Mouse (Mus musculus) hindbrain, embryonic 11.5 days (tissue): Measurements from ENCODE around the gene Laptm5. TPM values are rescaled to one million over a fixed set of nuclear protein-coding genes. Genes with fewer than 3 reads are reported as not detected.

ENCODE experiments used
- ATAC-seq: fragments of 200-750 bp; cut with Nextera tagmentation; 2 replicates; pipeline ENCODE4 v1.8.0; 2017; ENCODE audit warnings: mild to moderate bottlenecking, moderate TSS enrichment, moderate library complexity; ENCODE audit not compliant: low FRiP score
- DNase-seq: peaks from one replicate; pipeline ENCODE4 v3.0.0-alpha.2; 2015; ENCODE audit warnings: low spot score
- H3K27ac ChIP-seq: fragments of 300-500 bp; sonication (generic); 2 replicates; pipeline ENCODE4 v1.5.1; 2014; ENCODE audit warnings: mild to moderate bottlenecking, low read depth, low read length
- H3K27me3 ChIP-seq: fragments of 300-500 bp; sonication (generic); 2 replicates; pipeline ENCODE4 v1.6.1; 2014; ENCODE audit warnings: mild to moderate bottlenecking, low read length, moderate library complexity, mixed read lengths; ENCODE audit not compliant: control insufficient read depth, insufficient read depth
- H3K36me3 ChIP-seq: fragments of 300-500 bp; sonication (generic); 2 replicates; pipeline ENCODE4 v1.6.1; 2014; ENCODE audit warnings: mild to moderate bottlenecking, low read length, moderate library complexity, mixed read lengths; ENCODE audit not compliant: control insufficient read depth, insufficient read depth
- H3K4me1 ChIP-seq: fragments of 300-500 bp; sonication (generic); replicated peaks from 2 replicates; pipeline ENCODE4 v1.6.1; 2014; ENCODE audit warnings: low read length, mixed read lengths; ENCODE audit not compliant: control insufficient read depth, insufficient read depth
- H3K4me2 ChIP-seq: fragments of 300-500 bp; sonication (generic); replicated peaks from 2 replicates; pipeline ENCODE4 v1.6.1; 2014; ENCODE audit warnings: mild to moderate bottlenecking, low read depth, low read length
- H3K4me3 ChIP-seq: fragments of 300-500 bp; sonication (generic); 2 replicates; pipeline ENCODE4 v1.5.1; 2014; ENCODE audit warnings: low read depth, low read length
- H3K9ac ChIP-seq: fragments of 300-500 bp; sonication (generic); 2 replicates; pipeline ENCODE4 v1.6.1; 2014; ENCODE audit warnings: low read depth, low read length
- H3K9me3 ChIP-seq: fragments of 300-500 bp; sonication (generic); 2 replicates; pipeline ENCODE4 v1.6.1; 2016; ENCODE audit warnings: low read length; ENCODE audit not compliant: control insufficient read depth
- WGBS: fragments of 180-500 bp; shearing (Covaris S2); extraction: QIAGEN DNeasy Blood & Tissue Kit; methylation state at CpG from one replicate; pipeline ENCODE4 v1.1.7; 2014; 5-methylcytosine and 5-hydroxymethylcytosine counted together
- polyA plus RNA-seq: library from polyadenylated mRNA; unstranded; fragments of >200 nt; fragmentation: Nextera tagmentation; extraction: Ambion mirVana; gene quantifications from 2 replicates; pipeline ENCODE4 v1.2.1, GENCODE M21; 2014

Gene Laptm5
- polyA plus RNA-seq, 1 experiment from 2014 or later, result 32.1 TPM

GRCm38 (mm10) chr4:130878273-130879047 lies 34.5 kb upstream of the Laptm5 start:
- DNase-seq, result peak; percentile 94
- WGBS, result 6% methylated on average over 21 of the region's 21 CpGs
- H3K9me3 ChIP-seq, result no peaks in the 10 kb centered on the region
- peaks cover 5% of the 10 kb centered on the region for H3K27me3 ChIP-seq
- no peak overlapping the region for H3K4me3 ChIP-seq
- no peaks in the 10 kb centered on the region for H3K36me3 ChIP-seq
- peaks cover 8% of the 10 kb centered on the region; the same call in 1 of the 2 replicates for H3K4me1 ChIP-seq
- H3K9ac ChIP-seq, result peak overlapping the region; percentile 42; the same call in 1 of the 2 replicates
- peak; percentile 82 for ATAC-seq
- H3K27ac ChIP-seq, result no peak overlapping the region
- peak overlapping the region; percentile 23; the same call in 1 of the 2 replicates for H3K4me2 ChIP-seq

GRCm38 (mm10) chr4:130879048-130879384 lies 33.9 kb upstream of the Laptm5 start:
- Histone ChIP-seq H3K9me3 (no peaks in the 10 kb centered on the region), H3K4me2 (no peak overlapping the region), H3K9ac (no peak overlapping the region; the same call in 1 of the 2 replicates), H3K36me3 (no peaks in the 10 kb centered on the region), H3K4me3 (no peak overlapping the region), H3K27me3 (peaks cover 2% of the 10 kb centered on the region; the same call in 1 of the 2 replicates), H3K4me1 (peaks cover 8% of the 10 kb centered on the region; the same call in 1 of the 2 replicates), H3K27ac (no peak overlapping the region)
- WGBS, result 40% methylated on average over 1 of the region's 1 CpGs
- no peak for DNase-seq
- peak; percentile 39; the same call in 1 of the 2 replicates for ATAC-seq

GRCm38 (mm10) chr4:130881336-130881735 lies 31.6 kb upstream of the Laptm5 start:
- DNase-seq (no peak), ATAC-seq (no peak)
- 65% methylated on average over 5 of the region's 5 CpGs for WGBS
- no peaks in the 10 kb centered on the region for H3K9me3 ChIP-seq
- H3K27me3 ChIP-seq, result peaks cover 2% of the 10 kb centered on the region; the same call in 1 of the 2 replicates
- no peak overlapping the region for H3K9ac ChIP-seq
- H3K4me2 ChIP-seq, result no peak overlapping the region
- H3K27ac ChIP-seq, result no peak overlapping the region
- H3K4me1 ChIP-seq, result 0 out of 2 replicates have a peak, but pooled peaks cover 3% of the 10 kb centered on the region
- no peak overlapping the region for H3K4me3 ChIP-seq
- no peaks in the 10 kb centered on the region for H3K36me3 ChIP-seq

- H3K36me3 ChIP-seq, result no peaks in the 10 kb centered on the region
- no peak overlapping the region for H3K4me2 ChIP-seq
- H3K4me3 ChIP-seq, result no peak overlapping the region
- H3K9me3 ChIP-seq, result no peaks in the 10 kb centered on the region
- H3K4me1 ChIP-seq, result 0 out of 2 replicates have a peak, but pooled peaks cover 5% of the 10 kb centered on the region
- WGBS, result 74% methylated on average over 15 of the region's 15 CpGs
- H3K27me3 ChIP-seq, result peaks cover 2% of the 10 kb centered on the region; the same call in 1 of the 2 replicates
- no peak overlapping the region for H3K27ac ChIP-seq
- DNase-seq, result no peak
- H3K9ac ChIP-seq, result no peak overlapping the region
- no peak for ATAC-seq
Observed at GRCm38 (mm10) chr4:130882762-130883161, 30.2 kb upstream of the Laptm5 start.

- ATAC-seq, result no peak
- Histone ChIP-seq H3K27me3 (peaks cover 5% of the 10 kb centered on the region; the same call in 1 of the 2 replicates), H3K4me1 (0 out of 2 replicates have a peak, but pooled peaks cover 2% of the 10 kb centered on the region), H3K4me3 (no peak overlapping the region), H3K9me3 (no peaks in the 10 kb centered on the region), H3K27ac (no peak overlapping the region), H3K36me3 (no peaks in the 10 kb centered on the region), H3K4me2 (no peak overlapping the region), H3K9ac (no peak overlapping the region)
- 55% methylated on average over 13 of the region's 13 CpGs for WGBS
- DNase-seq, result peak; percentile 53
Observed at GRCm38 (mm10) chr4:130883820-130884533, 28.9 kb upstream of the Laptm5 start.

- H3K27me3 ChIP-seq, result peaks cover 6% of the 10 kb centered on the region
- no peak overlapping the region for H3K27ac ChIP-seq
- no peak overlapping the region for H3K4me3 ChIP-seq
- no peak overlapping the region for H3K9ac ChIP-seq
- no peak overlapping the region for H3K4me2 ChIP-seq
- H3K4me1 ChIP-seq, result 0 out of 2 replicates have a peak, but pooled peaks cover 4% of the 10 kb centered on the region
- peak; percentile 80 for ATAC-seq
- H3K36me3 ChIP-seq, result no peaks in the 10 kb centered on the region
- peak; percentile 68 for DNase-seq
- 23% methylated on average over 11 of the region's 11 CpGs for WGBS
- no peaks in the 10 kb centered on the region for H3K9me3 ChIP-seq
Observed at GRCm38 (mm10) chr4:130887148-130887745, 25.7 kb upstream of the Laptm5 start.

- Histone ChIP-seq H3K9me3 (no peaks in the 10 kb centered on the region), H3K4me1 (0 out of 2 replicates have a peak, but pooled peaks cover 4% of the 10 kb centered on the region), H3K4me2 (no peak overlapping the region), H3K4me3 (no peak overlapping the region), H3K27ac (no peak overlapping the region), H3K9ac (no peak overlapping the region), H3K36me3 (no peaks in the 10 kb centered on the region), H3K27me3 (peaks cover 5% of the 10 kb centered on the region)
- WGBS, result 44% methylated on average over 10 of the region's 11 CpGs
- DNase-seq, result no peak
- no peak for ATAC-seq
Observed at GRCm38 (mm10) chr4:130889777-130890510, 23.0 kb upstream of the Laptm5 start.

GRCm38 (mm10) chr4:130890511-130890840 lies 22.4 kb upstream of the Laptm5 start:
- no peak overlapping the region for H3K27ac ChIP-seq
- ATAC-seq, result no peak

More at GRCm38 (mm10) chr4:130890511-130890840, 22.4 kb upstream of the Laptm5 start:
- H3K9me3 ChIP-seq, result no peaks in the 10 kb centered on the region
- no peaks in the 10 kb centered on the region for H3K36me3 ChIP-seq
- peaks cover 5% of the 10 kb centered on the region for H3K27me3 ChIP-seq
- 0 out of 2 replicates have a peak, but pooled peaks cover 4% of the 10 kb centered on the region for H3K4me1 ChIP-seq
- no peak for DNase-seq
- H3K4me3 ChIP-seq, result no peak overlapping the region
- H3K9ac ChIP-seq, result no peak overlapping the region
- H3K4me2 ChIP-seq, result no peak overlapping the region
